Mouse (Mus musculus) yolk sac, embryonic 10.5 days (tissue): ENCODE measurements around the gene Mpzl1.
"Not testable (repeated sequence)": the region's sequence is repeated elsewhere in the genome, so short reads cannot be mapped to it uniquely, and the experiment has no call there.

Experiments used
- DNase-seq: peaks from one replicate; pipeline ENCODE4 v3.0.0-alpha.2; 2017; ENCODE audit warnings: low spot score

The Mpzl1 gene

DNA sequence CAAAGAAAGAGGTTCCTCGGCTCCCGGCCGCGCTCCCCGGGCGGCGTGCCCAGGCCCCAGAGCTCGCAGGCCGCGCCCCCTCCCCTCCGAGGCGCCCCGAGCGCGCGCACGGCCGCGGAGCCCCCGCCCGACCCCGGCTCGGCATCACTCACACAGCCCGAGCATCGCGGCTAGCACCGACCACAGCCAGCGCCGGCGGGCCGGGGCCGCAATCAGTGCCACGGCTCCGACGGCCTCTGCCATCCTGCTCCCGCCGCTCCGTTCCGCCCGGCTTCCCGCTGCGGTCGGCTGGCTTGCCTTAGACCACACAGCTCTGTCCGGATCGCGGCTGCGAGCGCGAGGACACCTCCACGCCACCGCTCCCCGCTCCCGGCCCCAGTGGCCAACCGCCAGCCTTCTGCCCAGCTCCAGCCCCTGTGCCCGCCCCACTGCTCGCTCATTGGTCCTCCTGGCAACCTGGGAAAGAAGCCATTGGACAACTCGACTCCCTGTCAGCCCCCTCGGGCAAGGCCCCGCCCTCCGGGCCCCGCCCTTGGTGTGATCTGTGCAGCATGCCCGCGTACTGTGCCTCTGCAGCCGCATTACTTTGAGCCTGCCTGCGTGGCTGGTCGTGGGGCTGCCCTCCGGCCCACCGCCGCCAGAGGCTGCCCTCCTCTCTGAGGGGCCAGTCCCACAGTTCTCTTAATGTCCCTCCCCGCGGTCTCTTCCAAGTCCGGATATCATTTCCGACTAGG lies at the start of gene Mpzl1:
TSS of gene Mpzl1 (minus strand) at position 388 of the 734 bp plus-strand sequence.
- DNase-seq: peak; percentile 99

DNA sequence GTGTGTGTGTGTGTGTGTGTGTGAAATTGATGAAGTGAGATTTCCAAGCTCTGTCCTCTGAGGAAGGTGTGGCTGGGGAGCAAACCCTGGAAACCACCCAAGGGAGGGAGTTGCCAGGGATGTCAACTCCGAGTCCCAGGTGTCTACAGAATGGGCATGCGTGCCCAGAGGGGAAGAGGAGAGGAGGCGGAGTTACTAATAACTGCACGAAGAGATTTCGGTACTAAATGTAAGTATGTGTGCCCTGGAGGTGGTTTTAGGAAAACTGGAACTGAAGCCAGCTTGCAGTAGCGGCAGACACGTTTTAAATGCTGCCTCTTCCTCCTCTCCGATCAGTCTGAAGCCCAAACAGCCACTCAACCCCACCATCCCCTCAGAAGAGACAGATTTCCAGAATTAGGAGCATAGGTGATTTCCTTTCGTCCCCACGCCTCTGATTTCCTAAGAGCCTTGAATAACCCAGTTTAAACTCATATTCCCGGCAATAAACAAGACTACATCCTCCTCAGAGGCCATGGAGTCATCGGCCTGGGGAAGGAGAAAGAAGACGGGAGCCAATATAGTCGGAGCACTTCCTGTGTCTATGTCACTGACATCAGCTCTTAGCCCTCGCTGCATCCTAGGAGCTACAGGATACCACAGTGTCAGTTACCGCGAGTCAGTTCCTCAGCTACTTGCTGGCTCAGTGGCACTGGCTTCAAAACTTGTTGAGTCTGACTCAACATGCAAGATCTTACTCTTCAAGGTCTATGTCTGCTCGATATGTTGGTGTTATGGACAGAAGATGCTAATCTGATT lies 47.9 kb upstream of the Mpzl1 start:
- no peak for DNase-seq

DNA sequence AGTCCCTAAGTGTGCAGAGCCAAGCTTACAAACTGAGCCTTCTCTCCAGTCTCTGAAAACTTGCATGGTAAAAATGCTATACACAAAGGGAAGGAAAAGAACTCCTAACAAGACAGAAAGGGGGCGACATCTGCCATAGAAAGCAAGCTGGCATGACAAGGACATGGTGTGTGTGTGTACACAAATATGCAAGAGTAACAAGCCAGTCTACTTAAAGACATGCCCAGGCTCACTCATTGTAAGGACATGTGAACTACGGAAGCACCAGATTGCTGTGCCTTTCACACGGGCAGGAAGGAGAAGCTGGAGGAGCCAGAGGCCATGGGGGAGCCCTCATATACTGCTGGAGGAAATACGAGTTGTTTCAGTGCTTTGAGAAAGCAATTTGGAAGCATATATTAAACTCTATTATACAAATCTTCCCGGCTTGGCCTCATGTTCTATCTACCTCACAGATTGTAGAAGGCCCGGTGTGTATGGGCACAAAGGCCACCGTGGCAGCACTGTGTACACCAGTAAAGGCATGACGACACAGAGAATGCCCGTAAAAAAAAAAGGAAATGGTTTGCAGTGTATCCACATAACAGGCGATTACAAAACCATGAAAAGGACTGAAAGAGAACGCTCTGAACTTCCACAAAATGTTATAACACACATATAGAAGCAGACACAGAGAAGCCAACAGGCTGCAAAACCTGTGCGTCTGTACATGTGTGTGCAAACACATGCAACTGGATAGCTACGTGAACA lies 46.9 kb upstream of the Mpzl1 start:
- no peak for DNase-seq

DNA sequence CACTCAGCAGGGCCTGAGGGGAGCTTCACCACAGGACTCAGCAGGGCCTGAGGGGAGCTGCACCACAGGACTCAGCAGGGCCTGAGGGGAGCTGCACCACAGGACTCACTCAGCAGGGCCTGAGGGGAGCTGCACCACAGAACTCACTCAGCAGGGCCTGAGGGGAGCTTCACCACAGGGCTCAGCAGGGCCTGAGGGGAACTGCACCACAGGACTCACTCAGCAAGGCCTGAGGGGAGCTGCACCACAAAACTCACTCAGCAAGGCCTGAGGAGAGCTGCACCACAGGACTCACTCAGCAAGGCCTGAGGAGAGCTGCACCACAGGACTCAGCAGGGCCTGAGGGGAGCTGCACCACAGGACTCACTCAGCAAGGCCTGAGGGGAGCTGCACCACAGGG lies 45.7 kb upstream of the Mpzl1 start:
- DNase-seq: not testable (repeated sequence)

- no peak for DNase-seq
These were observed 45.3 kb upstream of the Mpzl1 start for GRCm38 (mm10) chr1:165679618-165679997.

DNA sequence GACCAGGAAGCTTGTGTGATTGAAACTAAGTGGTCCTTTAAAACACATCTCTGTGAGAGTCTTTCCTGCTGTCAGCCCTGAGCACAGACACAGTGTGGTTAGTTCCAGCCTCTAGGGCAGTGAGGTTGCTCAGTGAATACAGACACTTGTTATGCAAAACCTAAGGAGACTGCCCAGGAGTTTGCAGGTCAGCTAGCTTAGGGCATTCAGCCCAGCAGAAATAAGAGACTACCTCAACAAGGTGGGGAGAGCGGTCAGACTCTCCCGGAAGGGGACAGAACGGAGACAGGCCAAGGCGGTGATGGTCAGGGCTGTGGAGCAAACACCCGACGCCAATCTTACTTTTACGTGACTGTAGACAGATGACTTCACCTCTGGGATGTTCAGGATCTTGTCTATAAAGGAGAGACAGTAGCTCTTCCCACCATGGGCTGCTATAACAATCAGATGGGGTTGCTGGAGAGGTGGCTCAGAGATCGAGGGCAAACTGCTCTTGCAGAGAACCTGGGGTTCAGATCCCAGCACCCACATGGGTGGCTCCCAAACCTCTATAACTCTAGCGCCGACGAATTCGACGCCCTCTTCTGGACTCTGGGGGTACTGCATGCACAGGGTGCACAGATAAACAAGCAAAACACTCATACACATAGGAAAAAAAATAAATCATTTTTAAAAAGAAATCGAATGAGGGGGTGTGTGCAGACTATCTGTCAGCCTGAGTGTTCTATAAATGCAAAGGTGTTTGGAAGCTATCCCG lies 44.7 kb upstream of the Mpzl1 start:
- DNase-seq: no peak

GRCm38 (mm10) chr1:165677558-165677957 lies 43.2 kb upstream of the Mpzl1 start:
- DNase-seq: no peak

GRCm38 (mm10) chr1:165676993-165677392 lies 42.7 kb upstream of the Mpzl1 start:
- no peak for DNase-seq

DNA sequence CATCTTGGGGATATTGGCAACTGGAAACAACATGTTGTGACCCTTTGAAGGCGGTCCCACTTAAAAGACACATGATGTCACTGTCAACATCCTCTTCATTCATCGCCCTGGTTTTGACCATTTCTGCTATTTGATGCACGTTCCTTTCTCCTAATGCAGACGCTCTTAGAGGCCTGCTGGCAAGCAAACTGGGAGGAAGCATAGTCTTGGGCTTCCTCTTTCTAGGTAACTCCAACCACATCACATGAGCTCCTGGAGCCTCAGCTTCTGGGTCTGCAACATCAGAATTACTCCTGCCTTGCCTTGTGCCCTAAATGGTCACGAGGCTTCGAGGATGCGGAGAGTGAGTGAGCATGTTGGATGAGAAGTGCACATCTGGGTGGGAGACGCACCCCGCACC lies 40.8 kb upstream of the Mpzl1 start:
- no peak for DNase-seq

DNA sequence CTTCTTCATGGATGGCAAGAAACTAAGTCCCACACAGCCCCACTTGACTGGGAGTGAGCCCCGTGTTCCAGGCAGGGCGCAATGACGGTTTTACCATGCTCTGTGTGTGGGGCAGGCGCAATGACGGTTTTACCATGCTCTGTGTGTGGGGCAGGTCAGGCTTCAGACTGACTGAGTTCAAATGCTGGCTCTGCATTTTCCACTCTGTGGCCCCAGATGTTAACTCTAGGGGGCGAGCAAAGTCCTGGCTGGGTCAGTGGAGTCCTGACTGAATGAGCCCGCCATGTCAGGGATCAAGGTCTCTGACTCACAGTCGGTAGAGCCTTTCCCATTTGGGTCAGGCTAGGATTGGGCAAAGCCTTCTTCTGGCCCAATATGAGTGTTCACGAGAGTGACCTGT lies 38.0 kb upstream of the Mpzl1 start:
- no peak for DNase-seq

DNA sequence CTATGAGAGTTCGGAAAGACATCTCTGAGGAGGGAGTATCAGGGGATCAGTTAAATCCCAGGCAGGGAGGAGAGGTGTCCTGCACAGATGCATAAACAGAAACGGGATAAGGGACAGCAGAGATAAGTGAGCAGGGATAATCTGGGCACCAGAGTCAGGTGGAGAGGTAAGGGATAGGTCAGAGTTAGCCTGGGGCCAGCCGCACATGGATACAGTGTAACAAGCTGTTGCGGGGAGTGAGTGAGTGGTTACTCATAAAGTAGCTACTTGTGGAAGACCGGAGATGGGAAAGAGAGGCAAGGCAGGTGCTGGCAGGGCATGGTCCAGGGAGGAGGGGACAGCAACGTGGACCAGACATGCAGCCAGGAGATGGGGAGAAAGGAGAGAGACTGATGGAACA lies 35.7 kb upstream of the Mpzl1 start:
- DNase-seq: no peak

- DNase-seq: no peak
These were observed 34.6 kb upstream of the Mpzl1 start for GRCm38 (mm10) chr1:165668904-165669303.

DNA sequence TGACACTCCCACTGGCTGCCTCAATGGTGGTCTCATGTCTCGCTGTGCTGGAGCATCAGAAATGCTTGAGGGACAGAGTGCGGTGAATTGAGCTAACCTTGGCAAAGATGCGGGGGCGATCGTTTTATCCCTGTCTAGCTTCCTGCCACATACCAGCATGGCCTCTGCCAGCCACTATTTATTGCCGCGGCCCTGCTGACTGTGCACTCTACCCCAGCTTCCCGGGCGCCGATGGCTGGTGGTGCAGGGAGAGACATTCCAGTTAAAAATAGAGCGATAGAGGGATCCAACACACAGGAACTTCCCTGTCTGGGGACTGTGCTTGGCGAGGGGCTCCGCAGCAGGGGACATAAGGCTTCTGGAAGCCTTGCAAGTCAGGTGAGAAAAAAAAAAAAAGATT lies 33.0 kb upstream of the Mpzl1 start:
- no peak for DNase-seq

GRCm38 (mm10) chr1:165666944-165667343 lies 32.6 kb upstream of the Mpzl1 start:
- DNase-seq: no peak

GRCm38 (mm10) chr1:165665758-165666157 lies 31.4 kb upstream of the Mpzl1 start:
- DNase-seq: no peak

DNA sequence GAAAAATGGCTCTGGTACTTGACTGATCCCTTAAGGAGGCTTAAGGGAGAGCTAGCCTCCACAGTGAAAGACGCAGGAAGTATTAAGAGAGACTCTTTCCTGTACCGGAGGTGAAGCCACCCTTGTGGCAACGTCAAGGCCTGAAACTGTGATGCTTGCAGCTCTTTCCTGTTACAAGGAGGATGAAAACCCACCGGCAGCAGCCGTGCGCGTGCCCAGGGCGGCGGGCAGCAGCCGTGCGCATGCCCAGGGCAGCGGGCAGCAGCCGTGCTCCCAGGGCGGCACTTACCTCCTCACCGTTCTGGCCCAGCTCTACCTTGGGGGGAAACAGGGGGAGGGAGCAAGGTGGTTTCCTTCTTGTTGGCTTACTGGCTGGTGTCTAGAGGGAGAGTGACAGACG lies 28.9 kb upstream of the Mpzl1 start:
- DNase-seq: no peak

- no peak for DNase-seq
These were observed 28.3 kb upstream of the Mpzl1 start for GRCm38 (mm10) chr1:165662426-165663192.

- DNase-seq: no peak
These were observed 27.4 kb upstream of the Mpzl1 start for GRCm38 (mm10) chr1:165661725-165662124.

DNA sequence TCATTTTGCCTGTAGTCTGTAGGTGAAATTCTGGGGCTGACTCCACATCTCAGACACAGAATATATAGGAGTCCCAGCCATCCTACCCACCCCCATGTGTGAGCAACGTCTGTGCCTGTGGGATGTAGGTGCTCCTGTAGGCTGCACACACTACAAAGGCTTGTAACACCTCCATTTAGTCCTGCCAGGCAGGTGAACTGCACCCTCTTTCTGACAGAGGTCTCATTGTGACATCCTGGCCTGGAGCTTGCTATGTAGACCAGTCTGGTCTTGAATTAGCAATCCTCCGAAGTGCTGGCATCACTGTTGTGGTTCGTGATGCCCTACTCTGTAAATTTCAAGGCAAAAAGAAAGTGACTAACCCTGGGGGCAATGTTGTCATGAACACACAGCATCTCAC lies 26.9 kb upstream of the Mpzl1 start:
- no peak for DNase-seq

DNA sequence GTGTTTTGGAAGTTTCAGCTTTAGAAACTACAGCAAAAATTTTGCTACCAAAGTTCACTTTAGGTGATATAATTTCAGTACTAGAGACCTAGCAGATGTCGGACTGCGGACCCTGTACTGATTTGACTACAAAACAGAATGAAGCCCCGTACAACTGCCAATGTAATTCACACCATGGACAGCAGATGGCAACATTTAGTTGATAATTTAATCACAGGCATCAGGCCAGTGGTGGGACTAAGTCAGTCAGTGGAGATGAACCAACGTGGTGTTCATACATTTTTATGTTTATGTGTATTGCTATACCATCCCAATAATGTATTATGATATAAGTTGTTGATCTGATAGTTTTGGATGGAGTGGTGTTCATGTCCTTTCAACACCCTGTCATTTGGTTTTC lies 26.4 kb upstream of the Mpzl1 start:
- no peak for DNase-seq

GRCm38 (mm10) chr1:165658602-165659001 lies 24.3 kb upstream of the Mpzl1 start:
- DNase-seq: peak; percentile 65
